Mouse (Mus musculus): Measurements from ENCODE around the gene Sorcs1.

DNA sequence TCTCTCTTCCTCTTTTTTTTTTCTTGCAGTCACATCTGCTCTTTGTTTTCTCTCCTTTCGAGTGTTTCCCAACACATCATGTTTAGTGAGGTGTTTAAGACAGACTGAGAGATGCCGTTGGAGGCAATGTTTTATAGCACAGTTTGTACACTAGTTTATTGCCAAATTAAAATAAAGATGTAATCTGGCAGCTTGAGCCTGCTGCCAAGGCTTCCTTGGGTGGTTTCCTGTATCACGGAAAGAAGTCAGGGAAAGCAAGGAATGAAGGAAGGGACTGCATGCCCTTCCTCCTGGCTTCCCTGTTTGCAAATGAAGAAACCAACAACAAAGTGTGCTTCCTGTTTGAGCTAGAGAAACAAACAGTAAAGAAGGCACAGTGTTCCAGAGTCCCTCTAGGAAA lies 352.3 kb downstream of the Sorcs1 start:
- TF ChIP-seq CTCF (IDR thresholded peaks at IDR 0.05; ENCODE audit: low read depth) (no peak), EP300 (IDR thresholded peaks at IDR 0.05; ENCODE audit: low read depth) (no peak)
